Mouse (Mus musculus) stomach, postnatal 0 days (tissue): Measurements from ENCODE around the gene Cenpu.

Experiments
- CTCF ChIP-seq: IDR thresholded peaks from 2 replicates; pipeline ENCODE4 v1.5.1; 2016; ENCODE audit warnings: antibody characterized with exemption, low read depth, mild to moderate bottlenecking, moderate library complexity
- EP300 ChIP-seq: optimal IDR thresholded peaks from 2 replicates; pipeline ENCODE3; 2016; ENCODE audit warnings: antibody characterized with exemption

- TF ChIP-seq CTCF, result no peak
- TF ChIP-seq EP300, result no peak
These were observed 40.5 kb upstream of the Cenpu start for GRCm38 (mm10) chr8:46511336-46511735.
